Mouse (Mus musculus): ENCODE measurements around the gene Slc22a1. TPM values are rescaled to one million over a fixed set of nuclear protein-coding genes. Genes with fewer than 3 reads are reported as not detected.

Gene Slc22a1
- polyA plus RNA-seq, 1 experiment from 2014 or later: 10.4 TPM

- no peak overlapping the region for H3K4me3 ChIP-seq (ENCODE audit: low read depth, low read length)
- H3K9me3 ChIP-seq (ENCODE audit: control insufficient read depth, low read length): no peaks in the 10 kb centered on the region
- no peak for TF ChIP-seq EP300 (optimal IDR thresholded peaks at IDR 0.05)
- no peak for TF ChIP-seq CTCF (IDR thresholded peaks at IDR 0.05; ENCODE audit: low read depth)
- no peaks in the 10 kb centered on the region for H3K4me1 ChIP-seq (replicated peaks; ENCODE audit: control insufficient read depth, insufficient read depth)
- no peak overlapping the region for H3K4me2 ChIP-seq (replicated peaks; ENCODE audit: low read depth)
- peak overlapping the region; percentile 30; the same call in 1 of the 2 replicates for H3K27ac ChIP-seq (replicated peaks)
- no peak overlapping the region for H3K9ac ChIP-seq (ENCODE audit: low read length)
- no peaks in the 10 kb centered on the region for H3K36me3 ChIP-seq (ENCODE audit: control insufficient read depth, insufficient read depth, low read length)
- DNase-seq (ENCODE audit: low spot score) (no peak), ATAC-seq (ENCODE audit: low FRiP score, low TSS enrichment) (no peak)
- H3K27me3 ChIP-seq (ENCODE audit: control insufficient read depth, insufficient read depth, low read length): no peaks in the 10 kb centered on the region
Observed at GRCm38 (mm10) chr17:12669363-12669679, 6.3 kb downstream of the Slc22a1 start.

- 39% methylated on average over 7 of the region's 7 CpGs for WGBS
- H3K36me3 ChIP-seq (ENCODE audit: control insufficient read depth, insufficient read depth, low read length): no peaks in the 10 kb centered on the region
- H3K4me1 ChIP-seq (replicated peaks; ENCODE audit: control insufficient read depth, insufficient read depth): no peaks in the 10 kb centered on the region
- no peaks in the 10 kb centered on the region for H3K27me3 ChIP-seq (ENCODE audit: control insufficient read depth, insufficient read depth, low read length)
- H3K4me2 ChIP-seq (replicated peaks; ENCODE audit: low read depth): no peak overlapping the region
- no peak overlapping the region for H3K4me3 ChIP-seq (ENCODE audit: low read depth, low read length)
- ATAC-seq (ENCODE audit: low FRiP score, low TSS enrichment) (no peak), DNase-seq (ENCODE audit: low spot score) (no peak)
- TF ChIP-seq CTCF (IDR thresholded peaks at IDR 0.05; ENCODE audit: low read depth) (no peak), EP300 (optimal IDR thresholded peaks at IDR 0.05) (no peak)
- H3K9ac ChIP-seq (ENCODE audit: low read length): no peak overlapping the region
- H3K27ac ChIP-seq (replicated peaks): peak overlapping the region; percentile 30; the same call in 1 of the 2 replicates
- no peaks in the 10 kb centered on the region for H3K9me3 ChIP-seq (ENCODE audit: control insufficient read depth, low read length)
Observed at GRCm38 (mm10) chr17:12668478-12669362, 6.9 kb downstream of the Slc22a1 start.

- TF ChIP-seq EP300 (optimal IDR thresholded peaks at IDR 0.05): no peak
- TF ChIP-seq CTCF (IDR thresholded peaks at IDR 0.05; ENCODE audit: low read depth): no peak
Observed at GRCm38 (mm10) chr17:12664156-12664555, 11.5 kb downstream of the Slc22a1 start.

GRCm38 (mm10) chr17:12660572-12661260 is 14.9 kb downstream of the Slc22a1 start:
- Histone ChIP-seq H3K27ac (replicated peaks) (no peak overlapping the region), H3K27me3 (ENCODE audit: control insufficient read depth, insufficient read depth, low read length) (no peaks in the 10 kb centered on the region), H3K9ac (ENCODE audit: low read length) (no peak overlapping the region), H3K4me3 (ENCODE audit: low read depth, low read length) (no peak overlapping the region), H3K4me2 (replicated peaks; ENCODE audit: low read depth) (no peak overlapping the region), H3K9me3 (ENCODE audit: control insufficient read depth, low read length) (no peaks in the 10 kb centered on the region), H3K36me3 (ENCODE audit: control insufficient read depth, insufficient read depth, low read length) (no peaks in the 10 kb centered on the region), H3K4me1 (replicated peaks; ENCODE audit: control insufficient read depth, insufficient read depth) (no peaks in the 10 kb centered on the region)
- DNase-seq (ENCODE audit: low spot score) (no peak), ATAC-seq (ENCODE audit: low FRiP score, low TSS enrichment) (no peak)
- peak; percentile 83 for TF ChIP-seq CTCF (IDR thresholded peaks at IDR 0.05; ENCODE audit: low read depth)
- TF ChIP-seq EP300 (optimal IDR thresholded peaks at IDR 0.05): no peak
- 70% methylated on average over 13 of the region's 13 CpGs for WGBS

More at GRCm38 (mm10) chr17:12664156-12664555, 11.5 kb downstream of the Slc22a1 start:
- H3K36me3 ChIP-seq (ENCODE audit: control insufficient read depth, insufficient read depth, low read length): no peaks in the 10 kb centered on the region
- H3K4me3 ChIP-seq (ENCODE audit: low read depth, low read length): no peak overlapping the region
- no peaks in the 10 kb centered on the region for H3K27me3 ChIP-seq (ENCODE audit: control insufficient read depth, insufficient read depth, low read length)
- H3K9me3 ChIP-seq (ENCODE audit: control insufficient read depth, low read length): no peaks in the 10 kb centered on the region
- H3K27ac ChIP-seq (replicated peaks): no peak overlapping the region
- 77% methylated on average over 8 of the region's 8 CpGs for WGBS
- no peak for ATAC-seq (ENCODE audit: low FRiP score, low TSS enrichment)
- H3K4me2 ChIP-seq (replicated peaks; ENCODE audit: low read depth): no peak overlapping the region
- no peak overlapping the region for H3K9ac ChIP-seq (ENCODE audit: low read length)
- no peak for DNase-seq (ENCODE audit: low spot score)
- no peaks in the 10 kb centered on the region for H3K4me1 ChIP-seq (replicated peaks; ENCODE audit: control insufficient read depth, insufficient read depth)

GRCm38 (mm10) chr17:12659233-12659632 is 16.4 kb downstream of the Slc22a1 start:
- Histone ChIP-seq H3K9ac (ENCODE audit: low read length) (no peak overlapping the region), H3K36me3 (ENCODE audit: control insufficient read depth, insufficient read depth, low read length) (no peaks in the 10 kb centered on the region), H3K27ac (replicated peaks) (no peak overlapping the region), H3K4me3 (ENCODE audit: low read depth, low read length) (no peak overlapping the region), H3K4me1 (replicated peaks; ENCODE audit: control insufficient read depth, insufficient read depth) (no peaks in the 10 kb centered on the region), H3K27me3 (ENCODE audit: control insufficient read depth, insufficient read depth, low read length) (no peaks in the 10 kb centered on the region), H3K4me2 (replicated peaks; ENCODE audit: low read depth) (no peak overlapping the region), H3K9me3 (ENCODE audit: control insufficient read depth, low read length) (no peaks in the 10 kb centered on the region)
- 76% methylated on average over 10 of the region's 10 CpGs for WGBS
- no peak for DNase-seq (ENCODE audit: low spot score)
- ATAC-seq (ENCODE audit: low FRiP score, low TSS enrichment): no peak
- TF ChIP-seq EP300 (optimal IDR thresholded peaks at IDR 0.05) (no peak), CTCF (IDR thresholded peaks at IDR 0.05; ENCODE audit: low read depth) (no peak)

- TF ChIP-seq CTCF (IDR thresholded peaks at IDR 0.05; ENCODE audit: low read depth): no peak
- TF ChIP-seq EP300 (optimal IDR thresholded peaks at IDR 0.05): no peak
- WGBS: 72% methylated on average over 7 of the region's 7 CpGs
- no peaks in the 10 kb centered on the region for H3K9me3 ChIP-seq (ENCODE audit: control insufficient read depth, low read length)
- H3K4me1 ChIP-seq (replicated peaks; ENCODE audit: control insufficient read depth, insufficient read depth): no peaks in the 10 kb centered on the region
- H3K27ac ChIP-seq (replicated peaks): no peak overlapping the region
- no peak overlapping the region for H3K4me3 ChIP-seq (ENCODE audit: low read depth, low read length)
- no peaks in the 10 kb centered on the region for H3K27me3 ChIP-seq (ENCODE audit: control insufficient read depth, insufficient read depth, low read length)
- ATAC-seq (ENCODE audit: low FRiP score, low TSS enrichment) (no peak), DNase-seq (ENCODE audit: low spot score) (no peak)
- H3K4me2 ChIP-seq (replicated peaks; ENCODE audit: low read depth): no peak overlapping the region
- no peak overlapping the region for H3K9ac ChIP-seq (ENCODE audit: low read length)
- no peaks in the 10 kb centered on the region for H3K36me3 ChIP-seq (ENCODE audit: control insufficient read depth, insufficient read depth, low read length)
Observed at GRCm38 (mm10) chr17:12658784-12659183, 16.8 kb downstream of the Slc22a1 start.

Measured in stomach, postnatal 0 days (tissue).